Mouse (Mus musculus) lung, adult 2 months (tissue): ENCODE measurements around the gene Capns1. TPM values are rescaled to one million over a fixed set of nuclear protein-coding genes. Genes with fewer than 3 reads are reported as not detected.
A peak's percentile ranks its signal among the peaks of the same experiment; 100 is the strongest.
"Not testable (repeated sequence)": the region's sequence is repeated elsewhere in the genome, so short reads cannot be mapped to it uniquely, and the experiment has no call there.

ENCODE experiments used
- DNase-seq: peaks from one replicate; pipeline ENCODE4 v3.0.0; 2022
- H3K4me1 ChIP-seq: fragments of 200-500 bp; 2 replicates; pipeline ENCODE4 v1.6.1; 2011; ENCODE audit warnings: low read length; ENCODE audit not compliant: control insufficient read depth, insufficient read depth
- H3K4me3 ChIP-seq: fragments of 200-500 bp; replicated peaks from 2 replicates; pipeline ENCODE3; 2011; ENCODE audit warnings: low read depth, mild to moderate bottlenecking, control low read depth, low read length; ENCODE audit errors: extremely low read depth
- CTCF ChIP-seq: fragments of 200-500 bp; IDR thresholded peaks from 2 replicates; pipeline ENCODE4 v1.5.1; 2011; ENCODE audit warnings: mild to moderate bottlenecking, low read length, control low read depth; ENCODE audit not compliant: insufficient read depth
- POLR2A ChIP-seq: fragments of 200-500 bp; IDR thresholded peaks from 2 replicates; pipeline ENCODE4 v1.6.1; 2011; ENCODE audit warnings: low read depth, mild to moderate bottlenecking, control low read depth, low read length, borderline replicate concordance; ENCODE audit errors: extremely low read depth
- WGBS: fragments of 180-500 bp; shearing (Covaris S2); methylation state at CpG from one replicate; pipeline ENCODE4 v1.1.7; 2018; 5-methylcytosine and 5-hydroxymethylcytosine counted together
- polyA plus RNA-seq: library from polyadenylated mRNA; depleted of rRNA; stranded (reverse); fragments of >200 nt; gene quantifications from 2 replicates; pipeline ENCODE4 v1.2.3, GENCODE M21; 2012; rRNA removed

The Capns1 gene
- polyA plus RNA-seq = 784 and 1,083 TPM in 2 replicates

DNA sequence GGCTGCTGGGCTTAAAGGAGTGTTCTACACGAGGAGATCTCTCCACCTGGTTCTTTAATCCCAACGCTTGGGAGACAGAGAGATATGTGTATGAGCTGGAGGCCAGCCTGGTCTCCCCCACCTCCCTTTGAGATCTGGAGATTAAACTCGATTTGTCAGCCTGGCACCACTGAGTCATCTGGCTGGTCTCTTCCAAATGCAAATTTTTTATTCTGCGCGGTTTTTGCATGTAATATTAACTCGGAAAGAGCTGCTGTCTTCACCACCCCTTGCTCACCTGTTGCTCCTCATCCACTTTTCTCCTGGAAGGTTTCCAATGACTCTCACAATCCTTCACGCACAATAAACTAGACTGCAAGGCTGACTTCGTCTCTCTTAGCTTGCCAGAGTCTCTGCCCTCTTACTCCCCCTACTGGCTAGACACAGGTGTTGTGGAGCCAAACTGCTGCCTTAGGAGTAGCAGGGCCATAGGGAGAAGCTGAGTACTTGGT, at the start of gene Capns1:
Gene Capns1, minus strand, starts transcription at position 331 of the 491 bp plus-strand sequence.
- whole genome bisulfite sequencing = 5% methylated on average over 8 of the region's 8 CpGs
- no peak for TF ChIP-seq POLR2A
- TF ChIP-seq CTCF = peak; percentile 97
- Histone ChIP-seq H3K4me1 (peaks cover 1% of the 10 kb centered on the region; the same call in 1 of the 2 replicates), H3K4me3 (no peak within 1 kb of the TSS)
- no peak for DNase-seq

DNA sequence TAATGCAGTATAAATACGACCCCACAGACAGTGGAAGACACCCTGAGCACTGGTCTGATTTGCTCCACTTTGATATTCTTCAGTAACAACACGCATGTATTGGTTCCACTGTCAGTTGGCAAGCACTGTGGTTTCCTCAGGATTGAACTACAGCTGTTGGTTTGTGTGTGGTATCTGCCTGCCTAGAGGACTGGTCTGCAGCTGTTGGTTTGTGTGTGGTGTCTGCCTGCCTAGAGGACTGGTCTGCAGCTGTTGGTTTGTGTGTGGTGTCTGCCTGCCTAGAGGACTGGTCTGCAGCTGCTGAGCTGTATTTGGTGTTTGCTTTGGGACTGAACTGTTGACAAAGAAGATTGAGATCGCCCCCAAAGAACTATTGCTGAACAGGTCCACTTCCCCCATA, 38.8 kb upstream of the Capns1 start:
- 81% methylated on average over 3 of the region's 3 CpGs for WGBS
- not testable (repeated sequence) for H3K4me1 ChIP-seq, DNase-seq, H3K4me3 ChIP-seq

DNA sequence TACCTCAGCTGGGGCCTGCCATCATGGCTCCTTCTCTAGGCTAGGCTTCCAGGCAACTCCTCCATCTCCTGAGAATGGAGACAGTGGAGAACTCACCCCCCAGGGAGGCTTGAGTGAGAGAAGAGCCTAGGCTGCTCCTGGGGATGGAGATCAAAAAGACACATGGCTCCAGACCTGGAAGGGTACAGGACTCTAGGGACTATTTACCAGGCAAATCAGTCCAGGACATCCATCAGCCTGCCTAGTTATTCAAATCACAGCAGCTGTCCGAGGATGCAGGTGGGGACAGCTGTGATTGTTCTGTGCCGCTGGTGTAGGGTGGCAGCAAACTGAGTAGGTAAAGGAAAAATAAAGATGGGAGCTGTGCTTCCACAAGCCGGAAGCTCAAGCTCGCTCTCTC, 37.0 kb upstream of the Capns1 start, which contains the start of gene Ovol3:
Gene Ovol3, minus strand, starts transcription at position 101 of the 400 bp plus-strand sequence.
- H3K4me1 ChIP-seq = peaks cover 10% of the 10 kb centered on the region
- WGBS = 85% methylated on average over 4 of the region's 4 CpGs
- TF ChIP-seq CTCF (no peak), POLR2A (no peak)
- no peak within 1 kb of the TSS for H3K4me3 ChIP-seq
- no peak for DNase-seq

DNA sequence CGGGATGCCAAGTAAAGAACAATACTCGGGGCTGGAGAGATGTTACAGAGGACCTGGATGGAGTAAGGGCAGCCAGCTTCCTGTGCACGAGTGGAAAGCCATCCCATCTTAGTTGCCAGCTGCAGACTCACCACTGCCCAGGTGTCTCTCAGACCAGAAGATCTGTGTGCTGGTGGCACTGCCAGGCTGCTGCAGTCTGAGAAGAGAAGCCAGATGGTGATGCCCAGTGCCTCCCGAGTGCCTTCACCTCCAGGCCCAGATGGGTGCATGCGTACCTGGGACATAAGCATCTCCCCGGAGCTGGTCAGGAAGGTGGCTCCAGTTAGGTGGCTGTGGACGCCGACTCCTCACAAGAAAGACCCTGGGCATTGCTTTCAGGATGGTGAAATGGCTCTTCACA, 36.5 kb upstream of the Capns1 start:
- no peak for DNase-seq
- Histone ChIP-seq H3K4me1 (peaks cover 10% of the 10 kb centered on the region), H3K4me3 (no peak overlapping the region)
- WGBS = 86% methylated on average over 8 of the region's 8 CpGs
- TF ChIP-seq POLR2A (no peak), CTCF (no peak)

DNA sequence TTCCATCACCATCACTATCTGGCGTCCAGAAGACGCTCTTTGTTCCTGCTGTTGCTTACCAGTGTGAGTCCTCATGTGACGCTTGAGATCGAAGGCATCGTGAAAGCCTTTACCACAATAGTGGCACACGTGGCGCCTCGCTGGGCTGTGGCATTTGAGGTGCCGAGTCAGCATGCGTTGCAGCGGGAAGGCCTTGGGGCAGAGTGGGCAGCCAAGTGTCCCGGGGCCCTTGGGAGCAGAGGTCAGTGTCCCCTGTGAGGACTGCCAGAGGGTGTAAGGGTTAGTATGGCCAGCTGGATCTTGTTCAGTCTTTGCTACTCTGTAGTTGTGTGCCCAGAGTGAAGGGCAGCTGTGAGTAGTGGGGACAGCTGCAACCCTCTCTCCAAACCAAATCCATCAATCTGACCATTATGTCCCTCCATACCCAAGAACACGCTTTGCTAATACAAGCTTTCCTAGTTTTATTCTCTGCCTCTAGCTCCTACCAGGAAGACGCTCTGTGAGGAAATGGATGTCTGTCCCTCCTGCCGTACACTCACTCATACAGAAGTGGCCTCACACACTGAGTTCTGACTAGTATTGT, 35.8 kb upstream of the Capns1 start:
- Histone ChIP-seq H3K4me3 (no peak overlapping the region), H3K4me1 (peaks cover 10% of the 10 kb centered on the region)
- no peak for TF ChIP-seq POLR2A
- TF ChIP-seq CTCF = no peak
- 76% methylated on average over 15 of the region's 15 CpGs for WGBS
- DNase-seq = no peak

DNA sequence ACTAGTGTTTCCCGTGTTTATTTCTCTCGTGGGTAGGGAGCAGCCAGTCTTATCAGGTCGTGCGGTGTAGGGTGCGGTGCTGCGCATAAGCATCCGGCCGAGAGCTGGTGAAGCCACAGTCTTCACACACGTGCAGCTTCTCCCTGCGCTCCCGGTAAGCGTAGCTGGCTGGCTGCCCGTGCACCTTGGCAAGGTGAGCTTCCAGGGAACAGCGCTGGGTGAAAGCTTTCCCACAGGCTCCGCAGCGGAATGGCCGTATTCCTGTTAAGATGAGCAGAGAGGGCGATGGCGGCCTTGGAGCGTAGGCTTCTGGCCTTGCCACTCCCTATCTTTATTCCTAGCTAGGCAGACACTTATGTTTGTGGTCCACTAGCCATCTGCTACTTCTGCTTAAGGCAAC, 34.8 kb upstream of the Capns1 start:
- Histone ChIP-seq H3K4me3 (no peak overlapping the region), H3K4me1 (peaks cover 10% of the 10 kb centered on the region)
- no peak for DNase-seq
- TF ChIP-seq POLR2A (no peak), CTCF (no peak)
- 85% methylated on average over 20 of the region's 20 CpGs for WGBS

DNA sequence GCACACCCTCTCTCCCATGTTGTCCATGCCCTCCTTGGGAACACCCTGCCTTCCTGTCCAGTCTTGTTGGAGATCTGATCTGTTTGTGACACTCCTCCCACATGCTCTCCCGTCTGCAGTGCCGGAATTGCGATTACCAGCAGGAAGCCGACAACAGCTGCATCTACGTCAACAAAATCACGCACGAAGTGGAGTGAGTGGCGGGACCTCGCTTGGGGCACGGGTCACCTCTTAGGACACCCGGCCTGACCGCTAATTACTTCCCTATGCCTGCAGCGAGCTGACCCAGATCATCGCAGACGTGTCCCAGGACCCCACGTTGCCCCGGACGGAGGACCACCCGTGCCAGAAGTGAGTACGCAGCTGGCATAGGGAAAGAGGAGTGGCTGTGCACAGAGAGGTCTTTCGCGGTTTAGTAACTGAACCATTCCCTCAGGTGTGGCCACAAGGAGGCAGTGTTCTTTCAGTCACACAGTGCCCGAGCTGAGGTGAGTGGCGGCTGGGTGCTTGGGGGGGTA, 34.1 kb upstream of the Capns1 start:
- TF ChIP-seq CTCF (peak; percentile 49), POLR2A (peak; percentile 14; the same call in 1 of the 2 replicates)

DNA sequence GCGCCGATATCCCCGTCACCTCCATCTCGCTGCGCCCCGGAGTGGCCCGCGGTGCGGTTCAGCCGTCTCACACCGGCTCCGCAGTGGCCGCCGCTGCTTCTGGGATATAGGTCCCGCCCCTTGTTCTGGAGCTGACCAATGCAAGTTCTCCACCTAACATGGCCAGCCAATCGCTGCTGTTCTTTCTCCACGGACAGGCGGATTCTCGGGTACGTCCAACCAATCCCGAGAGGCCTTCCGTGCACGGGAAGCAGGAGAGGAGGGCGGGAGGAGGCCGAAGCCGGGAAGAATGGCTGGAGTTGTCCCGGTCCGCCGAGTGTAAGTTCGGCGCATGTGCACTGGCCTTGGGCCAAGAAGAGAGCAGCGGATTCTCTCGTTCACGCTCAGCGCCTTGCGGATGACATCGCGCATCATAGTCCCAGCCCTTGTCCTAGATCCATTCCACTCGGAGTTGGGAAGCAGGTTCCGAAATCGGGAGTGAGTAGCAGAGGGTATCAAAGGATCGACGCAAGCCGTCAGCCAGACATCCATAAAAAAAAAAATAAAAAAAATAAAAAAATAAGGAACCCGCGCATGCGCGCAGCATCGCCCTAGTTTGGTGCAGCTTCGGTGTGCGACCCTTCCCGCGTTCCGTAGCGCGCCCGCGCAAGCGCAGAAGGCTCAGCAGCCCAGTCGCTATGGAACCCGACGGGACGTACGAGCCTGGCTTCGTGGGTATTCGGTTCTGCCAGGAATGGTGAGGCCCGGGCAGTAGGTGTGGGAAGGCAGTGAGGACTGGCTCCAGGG, 33.3 kb upstream of the Capns1 start, which contains the start of the genes Polr2i and Tbcb:
Gene Polr2i, plus strand, starts transcription at position 280 of the 786 bp plus-strand sequence.
Gene Tbcb, minus strand, starts transcription at position 604 of the 786 bp plus-strand sequence.
- peak within 1 kb of the TSS; percentile 98 for H3K4me3 ChIP-seq
- TF ChIP-seq CTCF = no peak
- peak; percentile 86; the same call in 1 of the 2 replicates for TF ChIP-seq POLR2A
- peak; percentile 96 for DNase-seq
- H3K4me1 ChIP-seq = peaks cover 10% of the 10 kb centered on the region
- WGBS = under 1% methylated on average over 67 of the region's 67 CpGs

More for the DNA sequence above, 34.1 kb upstream of the Capns1 start:
- Histone ChIP-seq H3K4me1 (peaks cover 10% of the 10 kb centered on the region), H3K4me3 (peak overlapping the region; percentile 96)
- DNase-seq = peak; percentile 41
- 2% methylated on average over 24 of the region's 24 CpGs for WGBS

DNA sequence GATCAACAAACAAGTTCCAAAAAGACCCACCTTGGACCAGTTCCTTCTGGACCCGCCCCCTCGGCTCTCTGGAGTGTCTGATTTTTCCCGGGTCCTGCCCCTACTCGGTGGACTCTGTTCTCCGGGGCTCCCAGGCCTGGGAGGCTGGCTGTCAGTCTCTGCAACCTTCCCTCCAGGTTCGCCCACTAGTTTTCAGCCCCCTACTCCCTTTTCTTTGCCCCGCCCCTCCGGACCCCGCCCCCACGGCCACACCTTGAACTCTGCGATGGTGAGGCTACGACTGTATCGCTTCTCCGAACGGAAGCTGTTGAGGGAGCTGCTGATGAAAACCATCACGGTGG, 32.7 kb upstream of the Capns1 start:
- 0% methylated on average over 16 of the region's 16 CpGs for WGBS
- no peak for TF ChIP-seq CTCF
- TF ChIP-seq POLR2A = no peak
- H3K4me1 ChIP-seq = peaks cover 10% of the 10 kb centered on the region
- no peak for DNase-seq
- H3K4me3 ChIP-seq = peak overlapping the region; percentile 98

DNA sequence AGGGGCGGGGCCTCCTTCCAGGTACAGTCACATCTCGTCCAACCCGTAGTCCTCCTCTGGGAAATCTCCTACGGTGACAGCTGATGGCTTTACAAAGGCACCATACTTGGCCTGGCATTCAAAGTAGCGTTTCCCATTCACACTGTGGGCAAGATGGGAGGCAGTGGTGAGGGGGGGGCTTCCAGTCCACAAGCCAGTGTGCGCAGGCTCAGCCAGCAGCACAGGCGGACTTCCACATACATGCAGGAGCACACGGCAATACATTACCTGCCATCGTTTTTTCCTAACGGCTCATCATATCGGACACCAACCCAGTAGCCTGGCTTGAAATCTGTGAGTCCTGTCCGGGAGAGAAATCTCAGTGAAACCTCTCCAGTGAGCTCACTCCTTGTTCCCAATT, 25.6 kb upstream of the Capns1 start:
- Histone ChIP-seq H3K4me3 (no peak overlapping the region), H3K4me1 (no peaks in the 10 kb centered on the region)
- TF ChIP-seq POLR2A = no peak
- no peak for TF ChIP-seq CTCF
- DNase-seq = no peak
- 92% methylated on average over 12 of the region's 12 CpGs for WGBS
